Mouse (Mus musculus) forebrain, embryonic 15.5 days (tissue): ENCODE measurements around the gene Gm21650. TPM values are rescaled to one million over a fixed set of nuclear protein-coding genes. Genes with fewer than 3 reads are reported as not detected.
"Not testable (repeated sequence)": the region's sequence is repeated elsewhere in the genome, so short reads cannot be mapped to it uniquely, and the experiment has no call there.

Experiments
- ATAC-seq: fragments of 200-750 bp; cut with Nextera tagmentation; replicated peaks from 2 replicates; pipeline ENCODE4 v1.8.0; 2017; ENCODE audit warnings: mild to moderate bottlenecking, moderate TSS enrichment, moderate library complexity
- H3K27ac ChIP-seq: fragments of 300-500 bp; sonication (generic); replicated peaks from 2 replicates; pipeline ENCODE4 v1.5.1; 2015; ENCODE audit warnings: mild to moderate bottlenecking, inconsistent platforms
- H3K27me3 ChIP-seq: fragments of 300-500 bp; sonication (generic); 2 replicates; pipeline ENCODE4 v1.6.1; 2015; ENCODE audit warnings: inconsistent platforms
- H3K36me3 ChIP-seq: fragments of 300-500 bp; sonication (generic); 2 replicates; pipeline ENCODE4 v1.6.1; 2015; ENCODE audit warnings: mild to moderate bottlenecking, inconsistent platforms
- H3K4me1 ChIP-seq: fragments of 300-500 bp; sonication (generic); 2 replicates; pipeline ENCODE4 v1.6.1; 2015; ENCODE audit warnings: inconsistent platforms
- H3K4me2 ChIP-seq: fragments of 300-500 bp; sonication (generic); replicated peaks from 2 replicates; pipeline ENCODE4 v1.6.1; 2015; ENCODE audit warnings: mild to moderate bottlenecking, inconsistent platforms
- H3K4me3 ChIP-seq: fragments of 300-500 bp; sonication (generic); 2 replicates; pipeline ENCODE4 v1.5.1; 2015; ENCODE audit warnings: mild to moderate bottlenecking, inconsistent platforms
- H3K9ac ChIP-seq: fragments of 300-500 bp; sonication (generic); replicated peaks from 2 replicates; pipeline ENCODE4 v1.6.1; 2015; ENCODE audit warnings: mild to moderate bottlenecking, inconsistent platforms
- H3K9me3 ChIP-seq: fragments of 300-500 bp; sonication (generic); 2 replicates; pipeline ENCODE4 v1.6.1; 2016; ENCODE audit warnings: inconsistent platforms
- WGBS: fragments of 180-500 bp; shearing (Covaris S2); methylation state at CpG from one replicate; pipeline ENCODE4 v1.1.7; 2015; ENCODE audit warnings: mixed read lengths; 5-methylcytosine and 5-hydroxymethylcytosine counted together
- polyA plus RNA-seq: library from polyadenylated mRNA; unstranded; fragments of >200 nt; fragmentation: Nextera tagmentation; extraction: Ambion mirVana; gene quantifications from 2 replicates; pipeline ENCODE4 v1.2.1, GENCODE M21; 2015

Gene Gm21650
- not detected in 2 replicates for polyA plus RNA-seq

GRCm38 (mm10) chrY:77692508-77692907 is at the start of gene Gm21650:
TSS of gene Gm21650 (plus strand) at chrY:77692808.
- not testable (repeated sequence) for H3K27ac ChIP-seq, H3K36me3 ChIP-seq, H3K27me3 ChIP-seq, H3K4me2 ChIP-seq, H3K4me1 ChIP-seq, H3K4me3 ChIP-seq, H3K9ac ChIP-seq, H3K9me3 ChIP-seq, ATAC-seq
- WGBS = no CpG with 5 or more reads among the region's 6 CpGs
